Mouse (Mus musculus) ES-E14 (cell line): ENCODE results near the gene Mex3a. TPM values are rescaled to one million over a fixed set of nuclear protein-coding genes. Genes with fewer than 3 reads are reported as not detected.

Experiments
- DNase-seq: peaks from one replicate; pipeline ENCODE4 v3.0.0-alpha.2; 2013; ENCODE audit warnings: low read depth, low spot score
- H3K27ac ChIP-seq: 2 replicates; pipeline ENCODE4 v1.5.1; 2012; ENCODE audit warnings: low read depth, mild to moderate bottlenecking, low read length, moderate library complexity, mixed read lengths; ENCODE audit not compliant: poor library complexity, insufficient read depth, severe bottlenecking
- H3K36me3 ChIP-seq: 2 replicates; pipeline ENCODE4 v1.6.1; 2012; ENCODE audit warnings: mild to moderate bottlenecking, low read length, moderate library complexity, mixed read lengths; ENCODE audit not compliant: control insufficient read depth, poor library complexity, insufficient read depth, severe bottlenecking
- H3K4me1 ChIP-seq, 2 experiments: fragments of 150-350 bp in 1 of 2; sonication (generic) in 1 of 2; 2 replicates each; pipeline ENCODE4 v1.6.1; 2012; ENCODE audit warnings: low read length in 2 of 2, mild to moderate bottlenecking in 1 of 2, mixed read lengths in 1 of 2; ENCODE audit not compliant: control insufficient read depth in 2 of 2, insufficient read depth in 2 of 2, poor library complexity in 1 of 2
- H3K4me3 ChIP-seq, 2 experiments: fragments of 150-350 bp in 1 of 2; sonication (generic) in 1 of 2; 2 replicates each; pipeline ENCODE4 v1.5.1; 2012; ENCODE audit warnings: low read length in 2 of 2, low read depth in 1 of 2, mild to moderate bottlenecking in 1 of 2, mixed read lengths in 1 of 2; ENCODE audit not compliant: insufficient read depth in 1 of 2, poor library complexity in 1 of 2, severe bottlenecking in 1 of 2
- H3K9ac ChIP-seq: 2 replicates; pipeline ENCODE4 v1.6.1; 2012; ENCODE audit warnings: low read depth, mild to moderate bottlenecking, low read length, mixed read lengths; ENCODE audit not compliant: poor library complexity, insufficient read depth, severe bottlenecking
- H3K9me3 ChIP-seq: fragments of 150-350 bp; sonication (generic); 2 replicates; pipeline ENCODE4 v1.6.1; 2012; ENCODE audit warnings: low read depth, mild to moderate bottlenecking, low read length; ENCODE audit not compliant: control insufficient read depth, insufficient read depth
- CHD2 ChIP-seq: IDR thresholded peaks from 2 replicates; pipeline ENCODE4 v1.6.1; 2014; ENCODE audit warnings: mild to moderate bottlenecking, low read depth, low read length, inconsistent platforms
- HCFC1 ChIP-seq: IDR thresholded peaks from 2 replicates; pipeline ENCODE4 v1.6.1; 2012; ENCODE audit warnings: low read length, inconsistent platforms, borderline replicate concordance; ENCODE audit not compliant: insufficient read depth
- MAFK ChIP-seq: IDR thresholded peaks from 2 replicates; pipeline ENCODE4 v1.6.1; 2014; ENCODE audit warnings: mild to moderate bottlenecking, low read depth, low read length, inconsistent platforms; ENCODE audit not compliant: insufficient read depth
- ZC3H11A ChIP-seq: IDR thresholded peaks from 2 replicates; pipeline ENCODE4 v1.6.1; 2012; ENCODE audit warnings: low read depth, mild to moderate bottlenecking, inconsistent platforms, low read length, borderline replicate concordance
- ZNF384 ChIP-seq: IDR thresholded peaks from 2 replicates; pipeline ENCODE4 v1.6.1; 2012; ENCODE audit warnings: low read depth, low read length, inconsistent platforms
- in situ Hi-C, 2 experiments: fragments of 600-800 bp; cut with MboI; formaldehyde crosslinking; loops; one replicate each; pipeline ENCODE4 v1.15.1; 2025; ENCODE audit warnings: low sequenced_read_pairs in 2 of 2, inconsistent platforms in 1 of 2; ENCODE audit not compliant: unreplicated experiment in 2 of 2
- total RNA-seq: library from RNA; depleted of rRNA; stranded (reverse); fragments of 300-350 nt; gene quantifications from 2 replicates; pipeline ENCODE4 v1.2.3, GENCODE M21; 2012

Mex3a gene
- total RNA-seq, 1 experiment, result 24.9 TPM

GRCm38 (mm10) chr3:88503505-88503863 lies 28.7 kb upstream of the Mex3a start:
- H3K27ac ChIP-seq, result no peak overlapping the region
- in situ Hi-C loops, result no loop called here
- no peak overlapping the region for H3K9ac ChIP-seq
- no peaks in the 10 kb centered on the region for H3K36me3 ChIP-seq
- TF ChIP-seq HCFC1, result no peak
- TF ChIP-seq ZC3H11A, result no peak
- TF ChIP-seq CHD2, result no peak
- TF ChIP-seq ZNF384, result no peak
- no peak for TF ChIP-seq MAFK
- H3K9me3 ChIP-seq, result no peaks in the 10 kb centered on the region
- peak overlapping the region in 1 of 2 experiments; percentile 56; a peak in 1 of 4 replicates for H3K4me3 ChIP-seq
- no peak for DNase-seq
- peaks cover 2 to 26% of the 10 kb centered on the region in 2 experiments; a peak in 3 of 4 replicates for H3K4me1 ChIP-seq

DNA sequence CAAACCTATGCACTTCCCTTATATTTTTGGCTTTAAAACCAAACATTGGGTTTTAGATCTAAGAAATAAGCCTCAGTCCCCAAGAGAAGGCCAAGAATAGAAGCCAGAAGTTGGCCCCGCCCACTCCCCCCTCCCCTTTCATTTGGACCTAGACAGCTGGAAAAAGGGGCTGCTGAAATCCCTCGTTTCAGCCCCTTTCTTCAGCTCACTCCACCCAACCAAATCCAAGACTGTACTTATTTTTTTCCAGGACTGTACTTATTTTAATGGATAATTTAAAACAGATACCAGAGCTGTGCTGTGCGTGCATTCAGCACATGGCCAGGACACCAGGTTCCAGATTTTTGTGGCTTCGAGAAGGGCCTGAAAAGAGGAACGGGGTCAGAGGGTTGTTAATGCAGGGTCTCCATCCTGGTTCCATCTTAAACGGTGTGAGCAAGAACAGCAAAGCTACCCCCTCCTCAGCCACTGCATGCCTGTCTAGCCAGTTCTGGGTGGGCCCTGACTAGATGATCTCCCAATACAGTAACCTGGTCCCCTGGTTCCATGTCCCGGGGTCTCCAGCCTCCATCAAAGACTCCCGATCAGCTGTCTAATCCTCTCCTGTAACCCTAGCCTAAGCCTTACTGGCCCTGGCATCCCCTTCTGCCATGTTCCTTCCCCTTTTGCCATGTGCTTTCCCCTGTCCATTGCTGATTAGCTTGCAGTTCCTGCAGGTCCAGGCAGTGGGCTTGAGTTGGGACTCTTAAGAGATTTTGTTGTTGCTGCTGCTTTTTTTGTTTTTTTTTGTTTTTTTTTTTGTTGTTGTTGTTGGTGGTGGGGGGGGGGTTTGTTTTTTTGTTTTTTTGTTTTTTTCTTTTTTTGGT lies 28.1 kb upstream of the Mex3a start:
- H3K9me3 ChIP-seq, result no peaks in the 10 kb centered on the region
- no peak for DNase-seq
- in situ Hi-C loops, result no loop called here
- no peak overlapping the region for H3K9ac ChIP-seq
- H3K4me1 ChIP-seq, result peaks cover 2 to 26% of the 10 kb centered on the region in 2 experiments; a peak in 3 of 4 replicates
- no peak overlapping the region for H3K4me3 ChIP-seq
- TF ChIP-seq MAFK, result no peak
- no peak for TF ChIP-seq ZNF384
- H3K27ac ChIP-seq, result no peak overlapping the region
- H3K36me3 ChIP-seq, result no peaks in the 10 kb centered on the region

GRCm38 (mm10) chr3:88505081-88505480 lies 27.1 kb upstream of the Mex3a start:
- Histone ChIP-seq H3K9me3 (no peaks in the 10 kb centered on the region), H3K4me3 (no peak overlapping the region), H3K27ac (no peak overlapping the region), H3K9ac (peak overlapping the region; percentile 34), H3K36me3 (no peaks in the 10 kb centered on the region), H3K4me1 (peaks cover 2 to 26% of the 10 kb centered on the region in 2 experiments; a peak in 3 of 4 replicates)
- TF ChIP-seq MAFK, result no peak
- TF ChIP-seq ZNF384, result no peak
- TF ChIP-seq HCFC1, result no peak
- TF ChIP-seq CHD2, result no peak
- TF ChIP-seq ZC3H11A, result no peak
- in situ Hi-C loops, result no loop called here
- no peak for DNase-seq

DNA sequence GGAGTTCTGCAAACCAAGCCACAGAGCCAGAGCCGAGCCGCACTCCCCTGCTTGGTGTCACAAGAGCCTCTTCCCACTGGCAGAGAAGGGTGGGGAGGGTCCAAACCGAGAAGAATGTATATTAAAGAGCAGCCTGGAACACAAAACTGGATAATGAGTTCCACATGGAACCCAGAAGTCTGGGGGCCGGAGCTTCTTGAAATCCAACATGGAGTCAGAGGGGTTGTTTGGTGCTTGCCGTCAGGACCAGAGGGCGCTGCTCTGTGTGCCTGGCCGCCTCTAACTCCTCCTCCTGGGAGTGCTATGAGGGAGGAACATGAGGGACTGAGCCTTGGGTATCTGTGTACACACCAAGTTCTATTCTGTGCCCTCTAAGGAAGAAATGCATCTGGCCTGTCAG lies 26.4 kb upstream of the Mex3a start:
- in situ Hi-C loops, result no loop called here
- peak overlapping the region; percentile 29 to 32; a peak in 2 of 4 replicates for H3K4me3 ChIP-seq
- H3K36me3 ChIP-seq, result no peaks in the 10 kb centered on the region
- no peak for DNase-seq
- H3K9ac ChIP-seq, result peak overlapping the region; percentile 53
- peaks cover 4 to 29% of the 10 kb centered on the region in 2 experiments; a peak in 3 of 4 replicates for H3K4me1 ChIP-seq
- TF ChIP-seq MAFK, result no peak
- TF ChIP-seq ZNF384, result no peak
- TF ChIP-seq HCFC1, result no peak
- no peak for TF ChIP-seq CHD2
- no peak for TF ChIP-seq ZC3H11A
- H3K9me3 ChIP-seq, result no peaks in the 10 kb centered on the region
- H3K27ac ChIP-seq, result peak overlapping the region; percentile 7; the same call in 1 of the 2 replicates
